Mouse (Mus musculus) liver, embryonic 14.5 days (tissue): ENCODE data around the gene Cideb. TPM values are rescaled to one million over a fixed set of nuclear protein-coding genes. Genes with fewer than 3 reads are reported as not detected.

Source experiments
- ATAC-seq: fragments of 200-750 bp; cut with Nextera tagmentation; 2 replicates; pipeline ENCODE4 v1.8.0; 2017; ENCODE audit warnings: moderate number of reproducible peaks, mild to moderate bottlenecking, moderate library complexity; ENCODE audit not compliant: insufficient read depth
- DNase-seq, 3 experiments: peaks; one replicate each; pipeline ENCODE4 v3.0.0-alpha.2; 2012 to 2013; ENCODE audit warnings: low read depth in 3 of 3, low spot score in 3 of 3
- H3K27ac ChIP-seq: fragments of 300-500 bp; sonication (generic); 2 replicates; pipeline ENCODE4 v1.5.1; 2014; ENCODE audit warnings: moderate library complexity, mild to moderate bottlenecking, control low read depth, inconsistent platforms
- H3K27me3 ChIP-seq: fragments of 300-500 bp; sonication (generic); 2 replicates; pipeline ENCODE4 v1.6.1; 2014; ENCODE audit warnings: mild to moderate bottlenecking, low read length, moderate library complexity; ENCODE audit not compliant: control insufficient read depth, insufficient read depth
- H3K36me3 ChIP-seq: fragments of 300-500 bp; sonication (generic); replicated peaks from 2 replicates; pipeline ENCODE4 v1.6.1; 2014; ENCODE audit warnings: low read depth; ENCODE audit not compliant: control insufficient read depth, insufficient read depth
- H3K4me1 ChIP-seq, 2 experiments: fragments of 200-500 bp in 1 of 2; fragments of 300-500 bp in 1 of 2; sonication (generic) in 1 of 2; replicated peaks; 2 replicates each; pipeline ENCODE4 v1.6.1; 2012 to 2014; ENCODE audit warnings: antibody characterized with exemption in 1 of 2, inconsistent platforms in 1 of 2, low read length in 1 of 2; ENCODE audit not compliant: control insufficient read depth in 2 of 2, insufficient read depth in 2 of 2
- H3K4me2 ChIP-seq: fragments of 300-500 bp; sonication (generic); 2 replicates; pipeline ENCODE4 v1.6.1; 2014; ENCODE audit warnings: low read depth, mild to moderate bottlenecking, control low read depth, moderate library complexity
- H3K4me3 ChIP-seq, 2 experiments: fragments of 200-500 bp in 1 of 2; fragments of 300-500 bp in 1 of 2; sonication (generic) in 1 of 2; 2 replicates each; pipeline ENCODE4 v1.5.1; 2012 to 2014; ENCODE audit warnings: low read depth in 2 of 2, low read length in 2 of 2, mild to moderate bottlenecking in 2 of 2, control low read depth in 1 of 2, inconsistent platforms in 1 of 2, moderate library complexity in 1 of 2; ENCODE audit not compliant: insufficient read depth in 1 of 2
- H3K9ac ChIP-seq: fragments of 300-500 bp; sonication (generic); replicated peaks from 2 replicates; pipeline ENCODE4 v1.6.1; 2014; ENCODE audit warnings: mild to moderate bottlenecking, control low read depth, moderate library complexity
- H3K9me3 ChIP-seq: fragments of 300-500 bp; sonication (generic); 2 replicates; pipeline ENCODE4 v1.6.1; 2016; ENCODE audit warnings: low read length, mixed read lengths; ENCODE audit not compliant: control insufficient read depth
- CTCF ChIP-seq: IDR thresholded peaks from 2 replicates; pipeline ENCODE4 v1.5.1; 2016; ENCODE audit warnings: antibody characterized with exemption, low read depth, control low read depth
- EP300 ChIP-seq: IDR thresholded peaks from 2 replicates; pipeline ENCODE4 v1.6.1; 2016; ENCODE audit warnings: antibody characterized with exemption, low read depth
- WGBS: fragments of 180-500 bp; shearing (Covaris S2); extraction: QIAGEN DNeasy Blood & Tissue Kit; methylation state at CpG from one replicate; pipeline ENCODE4 v1.1.7; 2014; ENCODE audit not compliant: insufficient replicate concordance; 5-methylcytosine and 5-hydroxymethylcytosine counted together
- polyA plus RNA-seq, 2 experiments: library from polyadenylated mRNA; depleted of rRNA in 1 of 2; stranded (reverse) in 1 of 2; unstranded in 1 of 2; fragments of >200 nt; fragmentation: Nextera tagmentation in 1 of 2; extraction: Ambion mirVana in 1 of 2; gene quantifications; 2 replicates each; pipeline versions ENCODE4 v1.2.1 to v1.2.3; 2012 to 2014

Gene Cideb
- polyA plus RNA-seq (2012; rRNA removed), result 37.3 and 42.1 TPM in 2 replicates
- 40.0 and 42.8 TPM in 2 replicates for polyA plus RNA-seq (2014; fragmentation: Nextera tagmentation; extraction: Ambion mirVana)

GRCm38 (mm10) chr14:55758363-55758784 is at the start of gene Cideb:
Cideb (minus strand) TSS chr14:55758458.
- Histone ChIP-seq H3K4me2 (peak within 1 kb of the TSS; percentile 26), H3K4me3 (peak within 1 kb of the TSS; percentile 33 to 40), H3K9me3 (no peaks in the 10 kb centered on the region), H3K27me3 (peaks cover 27% of the 10 kb centered on the region), H3K9ac (no peak within 1 kb of the TSS), H3K36me3 (peaks cover 10% of the 10 kb centered on the region; the same call in 1 of the 2 replicates), H3K4me1 (0 out of 4 replicates have a peak, but pooled peaks cover 0 to 2% of the 10 kb centered on the region in 2 experiments), H3K27ac (peak within 1 kb of the TSS; percentile 10)
- 15% methylated on average over 8 of the region's 8 CpGs for WGBS
- peak; percentile 32; the same call in 1 of the 2 replicates for ATAC-seq
- TF ChIP-seq EP300 (no peak), CTCF (peak; percentile 71)
- peak in 2 of 3 experiments; percentile 32 to 46 for DNase-seq

DNA sequence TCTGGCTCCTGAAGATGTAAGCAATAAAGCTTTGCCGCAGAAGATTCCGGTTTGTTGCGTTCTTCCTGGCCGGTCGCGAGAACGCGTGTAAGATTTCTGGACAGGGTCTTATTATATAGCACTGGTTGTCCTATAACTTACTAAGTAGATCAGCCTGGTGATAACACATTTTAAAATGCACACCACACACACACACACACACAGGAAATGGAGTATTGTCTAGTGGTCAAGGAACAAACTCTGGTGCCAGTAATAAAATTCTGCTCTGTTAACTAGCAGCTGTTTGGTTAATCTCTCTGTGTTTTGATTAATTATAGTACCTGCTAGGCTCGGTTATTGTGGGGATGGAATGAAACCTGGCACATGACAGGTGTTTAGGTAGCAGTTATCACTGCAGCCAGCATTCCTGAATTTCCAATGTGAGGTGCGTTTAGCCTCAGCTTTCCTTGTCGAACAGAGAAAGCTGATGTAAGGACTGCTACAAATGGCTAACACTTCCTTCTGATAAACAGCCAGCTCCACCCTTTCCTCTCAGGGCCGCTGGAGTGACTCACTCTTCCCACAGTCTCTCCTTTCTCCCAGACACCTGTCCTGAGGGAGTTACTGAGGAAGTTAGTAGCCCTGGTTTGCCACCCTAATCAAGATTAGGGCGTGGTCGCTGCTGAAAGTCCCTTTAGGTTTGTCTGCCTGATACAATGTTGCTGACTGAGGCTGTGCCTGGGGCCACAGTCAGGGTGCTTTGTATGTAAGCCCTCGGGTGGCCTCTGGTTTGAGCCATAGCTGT is 37.3 kb upstream of the Cideb start:
- peaks cover 3 to 6% of the 10 kb centered on the region in 2 experiments for H3K4me1 ChIP-seq
- no peaks in the 10 kb centered on the region for H3K9me3 ChIP-seq
- no peak overlapping the region for H3K9ac ChIP-seq
- no peak overlapping the region for H3K4me2 ChIP-seq
- 52% methylated on average over 15 of the region's 15 CpGs for WGBS
- no peak overlapping the region for H3K27ac ChIP-seq
- no peaks in the 10 kb centered on the region for H3K36me3 ChIP-seq
- no peak overlapping the region for H3K4me3 ChIP-seq
- no peaks in the 10 kb centered on the region for H3K27me3 ChIP-seq
- no peak for DNase-seq
- TF ChIP-seq CTCF (no peak), EP300 (no peak)
- ATAC-seq, result no peak

- H3K36me3 ChIP-seq, result no peaks in the 10 kb centered on the region
- no peak overlapping the region for H3K9ac ChIP-seq
- no peak for TF ChIP-seq CTCF
- no peak for TF ChIP-seq EP300
- H3K27me3 ChIP-seq, result no peaks in the 10 kb centered on the region
- H3K4me2 ChIP-seq, result no peak overlapping the region
- H3K4me1 ChIP-seq, result peaks cover 3 to 6% of the 10 kb centered on the region in 2 experiments
- ATAC-seq, result no peak
- no peak for DNase-seq
- H3K27ac ChIP-seq, result no peak overlapping the region
- H3K4me3 ChIP-seq, result no peak overlapping the region
- H3K9me3 ChIP-seq, result no peaks in the 10 kb centered on the region
- WGBS, result 52% methylated on average over 2 of the region's 2 CpGs
These were observed 35.7 kb upstream of the Cideb start for GRCm38 (mm10) chr14:55793946-55794345.

- ATAC-seq, result no peak
- Histone ChIP-seq H3K4me2 (no peak overlapping the region), H3K27ac (no peak overlapping the region), H3K27me3 (no peaks in the 10 kb centered on the region), H3K4me1 (peaks cover 3 to 8% of the 10 kb centered on the region in 2 experiments), H3K9me3 (no peaks in the 10 kb centered on the region), H3K4me3 (no peak overlapping the region), H3K9ac (no peak overlapping the region), H3K36me3 (no peaks in the 10 kb centered on the region)
- 38% methylated on average over 2 of the region's 2 CpGs for WGBS
- DNase-seq, result no peak
- no peak for TF ChIP-seq EP300
These were observed 35.2 kb upstream of the Cideb start for GRCm38 (mm10) chr14:55793461-55793860.
